Mouse (Mus musculus) C2C12 (cell line): Measurements from ENCODE around the gene Sorbs1. TPM values are rescaled to one million over a fixed set of nuclear protein-coding genes. Genes with fewer than 3 reads are reported as not detected.
A peak's percentile ranks its signal among the peaks of the same experiment; 100 is the strongest.

ENCODE experiments used
- H3K27me3 ChIP-seq: one replicate; pipeline ENCODE4 v1.6.1; 2011; ENCODE audit not compliant: control insufficient read depth, insufficient read depth, insufficient read length
- H3K36me3 ChIP-seq: one replicate; pipeline ENCODE4 v1.6.1; 2011; ENCODE audit not compliant: control insufficient read depth, insufficient read depth
- H3K4me3 ChIP-seq: one replicate; pipeline ENCODE4 v1.5.1; 2011; ENCODE audit warnings: mild to moderate bottlenecking, control low read depth; ENCODE audit not compliant: poor library complexity, insufficient read depth, severe bottlenecking
- H3K79me2 ChIP-seq: one replicate; pipeline ENCODE4 v1.6.1; 2011; ENCODE audit not compliant: control insufficient read depth, insufficient read depth
- H3K79me3 ChIP-seq: one replicate; pipeline ENCODE4 v1.6.1; 2011; ENCODE audit warnings: low read depth, control low read depth
- H3ac ChIP-seq: one replicate; pipeline ENCODE3; 2011; ENCODE audit warnings: low read depth; ENCODE audit not compliant: control insufficient read depth, insufficient read length
- CEBPB ChIP-seq: IDR thresholded peaks from one replicate; pipeline ENCODE4 v1.6.1; 2011; ENCODE audit warnings: low read depth, mild to moderate bottlenecking, control low read depth, moderate library complexity
- CTCF ChIP-seq: IDR thresholded peaks from one replicate; pipeline ENCODE4 v1.5.1; 2011; ENCODE audit not compliant: control insufficient read depth, insufficient read depth, insufficient read length
- FOSL1 ChIP-seq: IDR thresholded peaks from one replicate; pipeline ENCODE4 v1.8.0; 2011; ENCODE audit warnings: mild to moderate bottlenecking, low read length; ENCODE audit not compliant: poor library complexity, insufficient read depth, severe bottlenecking
- MAX ChIP-seq: IDR thresholded peaks from one replicate; pipeline ENCODE4 v1.6.1; 2011; ENCODE audit warnings: mild to moderate bottlenecking, control low read depth
- MYOD1 ChIP-seq: IDR thresholded peaks from one replicate; pipeline ENCODE4 v1.6.1; 2011; ENCODE audit warnings: low read depth; ENCODE audit not compliant: control insufficient read depth, insufficient read length
- MYOG ChIP-seq: IDR thresholded peaks from one replicate; pipeline ENCODE4 v1.6.1; 2011; ENCODE audit not compliant: control insufficient read depth, insufficient read length; ENCODE audit errors: extremely low read depth
- USF1 ChIP-seq: IDR thresholded peaks from one replicate; pipeline ENCODE4 v1.6.1; 2011; ENCODE audit warnings: low read depth, mild to moderate bottlenecking, control low read depth, moderate library complexity
- polyA plus RNA-seq: library from polyadenylated mRNA; unstranded; fragments of >200 nt; fragmentation: generic; extraction: Trizol; gene quantifications from one replicate; pipeline ENCODE4 v1.2.1, GENCODE M21; 2012; ENCODE audit warnings: missing spikeins

Sorbs1 gene
- polyA plus RNA-seq, 1 experiment: 9.0 TPM

DNA sequence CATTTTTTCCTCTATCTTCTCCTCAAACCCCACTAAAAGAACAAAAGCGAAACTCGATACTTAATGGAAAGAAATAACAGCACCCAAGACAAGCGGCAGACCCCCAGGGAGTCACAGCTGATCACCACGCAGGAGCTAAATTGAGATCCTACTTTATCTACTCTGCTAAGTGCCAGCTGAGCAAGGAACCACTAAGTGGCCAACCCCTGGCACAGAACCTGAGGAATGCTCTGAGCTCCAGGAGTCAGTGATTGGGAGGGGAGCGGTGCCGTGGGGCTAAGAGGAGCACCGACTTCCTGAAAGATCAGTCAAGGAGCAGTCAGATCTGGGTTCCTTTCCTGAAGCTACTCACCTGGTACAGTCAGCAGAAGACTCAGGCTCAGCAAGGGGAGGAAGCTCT, 9.2 kb downstream of the Sorbs1 start:
- Histone ChIP-seq H3ac (no peak overlapping the region), H3K79me2 (no peaks in the 10 kb centered on the region), H3K36me3 (no peaks in the 10 kb centered on the region), H3K79me3 (no peaks in the 10 kb centered on the region), H3K27me3 (no peaks in the 10 kb centered on the region), H3K4me3 (no peak overlapping the region)
- no peak for TF ChIP-seq MAX

DNA sequence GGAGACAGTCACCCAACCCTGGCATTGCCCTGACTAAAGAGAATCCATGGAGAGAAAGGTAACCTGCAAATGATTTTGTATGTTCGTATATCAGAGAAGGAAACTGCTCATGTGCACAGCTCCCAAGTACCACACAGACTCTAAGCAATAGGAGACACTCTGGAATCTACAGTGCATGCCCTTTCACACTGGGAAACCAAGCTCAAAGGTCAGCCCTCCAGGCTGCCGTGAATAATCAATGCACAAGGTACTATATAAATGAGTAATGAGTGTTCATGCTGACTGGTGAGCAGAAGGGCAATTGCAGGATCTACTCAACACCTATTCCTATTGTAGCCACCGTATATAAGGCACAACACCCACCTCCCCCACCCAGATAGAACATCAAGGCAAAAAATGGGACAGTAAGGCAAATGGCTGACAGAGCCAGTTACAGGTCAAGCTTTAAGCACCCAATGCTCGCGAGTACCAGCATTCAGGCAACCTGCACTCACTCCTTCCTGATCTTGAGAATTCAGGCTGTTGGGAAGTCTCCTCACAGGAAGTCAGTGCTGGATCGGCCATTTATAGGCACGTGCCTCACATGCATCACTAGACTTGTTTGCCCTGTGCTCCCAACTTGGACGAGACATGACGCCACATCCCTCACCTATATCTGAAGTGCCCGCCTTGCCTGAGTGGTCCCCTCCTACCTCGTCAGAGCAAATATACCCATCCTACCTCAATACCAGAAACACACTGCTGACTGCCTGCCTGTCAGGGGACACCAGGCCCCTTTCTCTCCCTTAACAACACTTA, 13.4 kb downstream of the Sorbs1 start:
- Histone ChIP-seq H3K27me3 (no peaks in the 10 kb centered on the region), H3K79me3 (no peaks in the 10 kb centered on the region), H3K79me2 (no peaks in the 10 kb centered on the region), H3K36me3 (no peaks in the 10 kb centered on the region), H3ac (no peak overlapping the region), H3K4me3 (no peak overlapping the region)
- TF ChIP-seq CTCF: no peak
- no peak for TF ChIP-seq MAX
- TF ChIP-seq USF1: no peak
- no peak for TF ChIP-seq CEBPB
- no peak for TF ChIP-seq MYOG
- TF ChIP-seq MYOD1: no peak
- TF ChIP-seq FOSL1: no peak

DNA sequence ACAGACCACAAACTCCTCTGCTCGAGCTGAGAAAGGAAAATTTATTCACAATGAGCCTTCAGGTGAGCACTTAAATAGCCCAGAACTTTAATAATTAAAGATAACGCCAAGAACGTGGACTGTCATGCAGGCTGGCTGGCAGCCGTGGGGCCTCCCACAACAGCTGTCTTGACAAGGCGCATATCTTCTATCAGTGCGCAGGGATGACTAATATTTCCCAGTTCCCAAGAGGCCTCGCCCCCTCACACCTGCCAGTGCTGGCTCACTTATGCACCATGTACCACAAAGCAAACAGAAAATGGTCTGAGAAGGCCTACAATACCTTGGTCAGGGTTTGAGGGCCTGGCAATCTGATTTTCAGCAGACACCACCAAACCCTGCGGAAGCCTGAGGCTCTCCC, 14.4 kb downstream of the Sorbs1 start:
- TF ChIP-seq FOSL1 (peak; percentile 23), MYOG (no peak), MYOD1 (peak; percentile 99)
- Histone ChIP-seq H3K79me2 (no peaks in the 10 kb centered on the region), H3K36me3 (no peaks in the 10 kb centered on the region), H3K4me3 (no peak overlapping the region), H3K27me3 (no peaks in the 10 kb centered on the region), H3ac (no peak overlapping the region), H3K79me3 (no peaks in the 10 kb centered on the region)

DNA sequence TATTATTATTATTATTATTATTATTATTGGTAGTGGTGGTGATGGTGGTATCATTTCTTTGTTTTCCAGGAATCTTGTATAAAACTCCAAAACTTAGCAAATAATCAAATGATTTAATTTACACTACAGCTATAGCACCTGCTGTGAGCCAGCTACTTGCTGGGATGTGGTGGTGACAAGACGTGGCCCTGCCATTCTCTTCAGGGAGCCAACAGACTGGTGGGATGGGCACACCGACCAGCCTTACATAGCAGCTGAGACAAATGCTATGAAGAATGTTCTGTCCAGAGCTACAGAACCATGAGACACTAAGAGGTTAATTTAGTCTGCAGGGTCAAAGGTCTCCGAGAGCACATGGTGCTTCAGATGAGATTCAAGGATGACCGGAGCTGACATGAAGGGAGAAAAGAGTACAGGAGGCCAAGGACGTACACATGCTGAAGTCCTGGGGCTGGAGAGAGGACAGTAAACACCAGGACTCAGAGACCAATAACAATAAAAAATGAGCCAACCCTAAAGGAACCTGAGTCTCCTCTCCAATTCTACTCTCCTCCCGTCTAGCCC, 15.3 kb downstream of the Sorbs1 start:
- no peak overlapping the region for H3K4me3 ChIP-seq
- TF ChIP-seq CTCF (no peak), MYOG (no peak), CEBPB (no peak), FOSL1 (no peak), USF1 (no peak), MAX (no peak), MYOD1 (no peak)
- H3K27me3 ChIP-seq: no peaks in the 10 kb centered on the region
- no peaks in the 10 kb centered on the region for H3K79me3 ChIP-seq
- no peak overlapping the region for H3ac ChIP-seq
- no peaks in the 10 kb centered on the region for H3K36me3 ChIP-seq
- H3K79me2 ChIP-seq: no peaks in the 10 kb centered on the region

DNA sequence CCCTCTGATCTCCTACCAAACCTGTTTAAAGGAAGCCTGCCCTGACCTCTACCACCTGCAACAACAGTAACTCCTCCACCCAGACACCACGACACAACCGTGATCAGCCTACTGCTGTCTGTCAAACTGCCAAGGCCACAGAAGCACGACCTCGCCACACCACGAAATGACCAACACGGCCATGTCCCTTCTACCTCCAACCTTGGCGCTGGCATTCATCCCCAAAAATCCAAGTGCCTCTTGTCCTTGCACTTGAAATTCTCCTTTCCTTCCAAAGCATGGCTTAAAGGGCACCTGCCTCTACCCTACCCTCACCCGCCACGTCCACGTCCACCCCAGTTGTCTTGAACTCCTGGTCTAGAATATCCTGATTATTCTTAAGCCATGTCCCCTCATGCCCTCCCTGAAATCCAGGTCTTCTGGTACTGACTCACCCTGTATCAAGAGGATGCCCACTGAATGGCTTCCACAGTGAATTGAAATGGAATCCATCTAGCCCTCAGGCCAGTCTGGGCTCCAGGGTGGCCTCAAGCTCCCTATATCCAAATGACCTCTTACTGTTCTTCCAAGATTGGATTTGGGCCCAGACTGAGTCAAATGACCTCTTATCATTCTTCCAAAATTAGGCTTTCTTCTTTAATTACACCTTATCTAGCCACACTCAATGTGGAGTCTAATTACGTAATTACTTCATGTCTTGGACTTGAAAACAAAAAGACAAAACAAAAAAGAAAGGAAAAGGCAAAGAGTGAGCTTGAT, 16.9 kb downstream of the Sorbs1 start:
- Histone ChIP-seq H3ac (no peak overlapping the region), H3K79me2 (no peaks in the 10 kb centered on the region), H3K4me3 (no peak overlapping the region), H3K27me3 (no peaks in the 10 kb centered on the region), H3K79me3 (no peaks in the 10 kb centered on the region), H3K36me3 (no peaks in the 10 kb centered on the region)
- TF ChIP-seq FOSL1: no peak
- TF ChIP-seq MYOD1: peak; percentile 39

DNA sequence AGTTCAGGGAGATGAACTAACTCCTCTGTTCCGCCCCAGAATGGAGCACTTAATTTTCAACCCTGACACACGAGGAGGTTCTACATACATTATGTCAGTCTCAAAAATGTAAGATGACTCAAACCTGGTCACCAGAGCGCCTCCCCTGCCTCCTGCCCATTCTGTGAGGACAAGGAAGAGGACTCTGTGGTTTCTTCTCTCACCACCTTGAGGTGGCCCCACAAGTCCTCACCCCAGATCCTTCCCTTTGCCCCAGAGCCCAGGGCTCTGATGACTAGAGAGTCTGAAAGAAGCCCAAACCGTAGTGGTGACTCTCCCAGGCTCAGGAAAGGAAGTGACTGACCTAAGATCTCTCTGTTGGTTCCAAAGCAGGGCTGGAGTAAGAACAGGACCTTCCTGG, 17.5 kb downstream of the Sorbs1 start:
- Histone ChIP-seq H3K36me3 (no peaks in the 10 kb centered on the region), H3ac (no peak overlapping the region), H3K79me3 (no peaks in the 10 kb centered on the region)

More for the DNA sequence above, 17.5 kb downstream of the Sorbs1 start:
- Histone ChIP-seq H3K79me2 (no peaks in the 10 kb centered on the region), H3K4me3 (no peak overlapping the region), H3K27me3 (no peaks in the 10 kb centered on the region)
- TF ChIP-seq USF1 (no peak), MYOG (no peak), MYOD1 (no peak), FOSL1 (no peak), CEBPB (no peak), MAX (no peak), CTCF (no peak)
